In genomic region chr13:37541674-37542073, GRCm38 (mm10) we compare ENCODE assay signal across 8 mouse cellular contexts.
DNase-seq lines count a peak whose midpoint lies in the region; ATAC-seq lines count a peak whose summit lies in the region.

No protein-coding gene starts in this region.

- no peaks in the 10 kb centered on the region for H3K4me1 ChIP-seq in embryonic facial prominence, embryonic 11.5 days (ENCODE audit: control insufficient read depth, insufficient read depth, low read length)
- peaks cover 6% of the 10 kb centered on the region for H3K4me1 ChIP-seq in heart, embryonic 16.5 days (ENCODE audit: control insufficient read depth, insufficient read depth, low read length)
- H3K4me1 ChIP-seq in liver, embryonic 16.5 days (ENCODE audit: control insufficient read depth, low read depth, low read length), result no peaks in the 10 kb centered on the region; the same call in 1 of the 2 replicates
- no peaks in the 10 kb centered on the region for H3K4me1 ChIP-seq in neural tube, embryonic 14.5 days (ENCODE audit: control insufficient read depth, insufficient read depth, low read length)

- whole genome bisulfite sequencing in embryonic facial prominence, embryonic 11.5 days, result 4% methylated on average over 6 of the region's 6 CpGs
- WGBS in heart, embryonic 16.5 days, result 8% methylated on average over 6 of the region's 6 CpGs
- 3% methylated on average over 6 of the region's 6 CpGs for WGBS in liver, embryonic 16.5 days (ENCODE audit: insufficient replicate concordance)
- 6% methylated on average over 6 of the region's 6 CpGs for WGBS in neural tube, embryonic 14.5 days

- no peaks in the 10 kb centered on the region for H3K9me3 ChIP-seq in embryonic facial prominence, embryonic 11.5 days (replicated peaks; ENCODE audit: control insufficient read depth, low read length)
- H3K9me3 ChIP-seq in heart, embryonic 16.5 days (replicated peaks; ENCODE audit: control insufficient read depth, low read length), result no peaks in the 10 kb centered on the region
- H3K9me3 ChIP-seq in liver, embryonic 16.5 days (replicated peaks; ENCODE audit: control insufficient read depth, low read length), result no peaks in the 10 kb centered on the region
- H3K9me3 ChIP-seq in neural tube, embryonic 14.5 days (ENCODE audit: control insufficient read depth, low read length), result no peaks in the 10 kb centered on the region

- no peaks in the 10 kb centered on the region for H3K36me3 ChIP-seq in embryonic facial prominence, embryonic 11.5 days (replicated peaks; ENCODE audit: control insufficient read depth, insufficient read depth, low read depth, low read length)
- no peaks in the 10 kb centered on the region for H3K36me3 ChIP-seq in heart, embryonic 16.5 days (ENCODE audit: control insufficient read depth, insufficient read depth)
- no peaks in the 10 kb centered on the region for H3K36me3 ChIP-seq in liver, embryonic 16.5 days (ENCODE audit: control insufficient read depth, insufficient read depth)
- H3K36me3 ChIP-seq in neural tube, embryonic 14.5 days (ENCODE audit: control insufficient read depth, insufficient read depth, low read length), result no peaks in the 10 kb centered on the region

- DNase-seq in right cerebral cortex, adult 18-20 months, result peak; percentile 10
- no peak for DNase-seq in right cerebral cortex, postnatal 4 days
- DNase-seq in embryonic facial prominence, embryonic 11.5 days (ENCODE audit: low spot score), result peak; percentile 78
- peak; percentile 72 for DNase-seq in kidney, postnatal 10 days
- DNase-seq in thymus, postnatal 25 days, result peak; percentile 84

- no peak overlapping the region for H3K27ac ChIP-seq in embryonic facial prominence, embryonic 11.5 days (replicated peaks; ENCODE audit: low read depth, low read length)
- H3K27ac ChIP-seq in heart, embryonic 16.5 days (ENCODE audit: low read length), result no peak overlapping the region
- H3K27ac ChIP-seq in liver, embryonic 16.5 days (ENCODE audit: low read length), result no peak overlapping the region
- H3K27ac ChIP-seq in neural tube, embryonic 14.5 days (ENCODE audit: low read depth, low read length), result no peak overlapping the region

- H3K27me3 ChIP-seq in embryonic facial prominence, embryonic 11.5 days (ENCODE audit: control insufficient read depth, insufficient read depth, low read length), result no peaks in the 10 kb centered on the region
- no peaks in the 10 kb centered on the region for H3K27me3 ChIP-seq in heart, embryonic 16.5 days (ENCODE audit: control insufficient read depth, insufficient read depth, low read length)
- H3K27me3 ChIP-seq in liver, embryonic 16.5 days (ENCODE audit: control insufficient read depth, insufficient read depth, low read depth, low read length), result no peaks in the 10 kb centered on the region
- H3K27me3 ChIP-seq in neural tube, embryonic 14.5 days (ENCODE audit: control insufficient read depth, insufficient read depth, low read length), result no peaks in the 10 kb centered on the region

- no peak overlapping the region for H3K9ac ChIP-seq in embryonic facial prominence, embryonic 11.5 days (replicated peaks; ENCODE audit: low read length)
- peak overlapping the region; percentile 47; the same call in 1 of the 2 replicates for H3K9ac ChIP-seq in heart, embryonic 16.5 days (ENCODE audit: low read length)
- no peak overlapping the region for H3K9ac ChIP-seq in liver, embryonic 16.5 days (ENCODE audit: low read depth, low read length)
- no peak overlapping the region for H3K9ac ChIP-seq in neural tube, embryonic 14.5 days (replicated peaks; ENCODE audit: low read depth, low read length)

- peak; percentile 70 for ATAC-seq in embryonic facial prominence, embryonic 11.5 days (replicated peaks; ENCODE audit: insufficient number of reproducible peaks, low FRiP score, low TSS enrichment, low read depth)
- peak; percentile 54 for ATAC-seq in heart, embryonic 16.5 days (replicated peaks; ENCODE audit: extremely low read depth, insufficient read depth, low FRiP score)
- ATAC-seq in liver, embryonic 16.5 days (ENCODE audit: low read depth), result peak; percentile 17; the same call in 1 of the 2 replicates
- ATAC-seq in neural tube, embryonic 14.5 days (ENCODE audit: low read depth), result peak; percentile 46; the same call in 1 of the 2 replicates

- no peak overlapping the region for H3K4me3 ChIP-seq in embryonic facial prominence, embryonic 11.5 days (ENCODE audit: low read depth, low read length)
- peak overlapping the region; percentile 8; the same call in 1 of the 2 replicates for H3K4me3 ChIP-seq in heart, embryonic 16.5 days (ENCODE audit: low read length)
- no peak overlapping the region for H3K4me3 ChIP-seq in liver, embryonic 16.5 days (ENCODE audit: low read depth, low read length)
- no peak overlapping the region for H3K4me3 ChIP-seq in neural tube, embryonic 14.5 days (ENCODE audit: low read depth, low read length)

- H3K4me2 ChIP-seq in embryonic facial prominence, embryonic 11.5 days (ENCODE audit: low read depth, low read length), result no peak overlapping the region
- H3K4me2 ChIP-seq in heart, embryonic 16.5 days (ENCODE audit: low read depth, low read length), result peak overlapping the region; percentile 39; the same call in 1 of the 2 replicates
- peak overlapping the region; percentile 21; the same call in 1 of the 2 replicates for H3K4me2 ChIP-seq in liver, embryonic 16.5 days (ENCODE audit: low read depth, low read length)
- no peak overlapping the region; the same call in 1 of the 2 replicates for H3K4me2 ChIP-seq in neural tube, embryonic 14.5 days (ENCODE audit: low read depth, low read length)

Comparison
In these comparisons a context has a peak if more than half of its experiments do, and no peak if none do; other contexts are left out.
1. ATAC-seq: peak in every context shown above with its lines; median percentile 70 in embryonic facial prominence, embryonic 11.5 days; 54 in heart, embryonic 16.5 days; 46 in neural tube, embryonic 14.5 days; 17 in liver, embryonic 16.5 days.
2. H3K4me2 ChIP-seq: peak in heart, embryonic 16.5 days (single experiment) and liver, embryonic 16.5 days (single experiment); none in embryonic facial prominence, embryonic 11.5 days (single experiment) and neural tube, embryonic 14.5 days (single experiment).